Mouse (Mus musculus) monocyte, adult 5-6 weeks (primary cell): Measurements from ENCODE around the gene Narf. TPM values are rescaled to one million over a fixed set of nuclear protein-coding genes. Genes with fewer than 3 reads are reported as not detected.
A peak's percentile ranks its signal among the peaks of the same experiment; 100 is the strongest.

Experiments used
- ATAC-seq: fragments of 153-309, 156-312 bp; replicated peaks from 2 replicates; pipeline ENCODE4 v1.8.0; 2017; ENCODE audit warnings: mild to moderate bottlenecking; ENCODE audit not compliant: low TSS enrichment, insufficient number of reproducible peaks, severe bottlenecking, poor library complexity, low FRiP score
- total RNA-seq: library from RNA; stranded (forward); fragments of 200-1000, 200-491, 200-594 nt; gene quantifications from 3 replicates; pipeline ENCODE4 v1.2.3, GENCODE M21; 2017

Narf gene
- total RNA-seq, 1 experiment from 2014 or later = 24.0 TPM

DNA sequence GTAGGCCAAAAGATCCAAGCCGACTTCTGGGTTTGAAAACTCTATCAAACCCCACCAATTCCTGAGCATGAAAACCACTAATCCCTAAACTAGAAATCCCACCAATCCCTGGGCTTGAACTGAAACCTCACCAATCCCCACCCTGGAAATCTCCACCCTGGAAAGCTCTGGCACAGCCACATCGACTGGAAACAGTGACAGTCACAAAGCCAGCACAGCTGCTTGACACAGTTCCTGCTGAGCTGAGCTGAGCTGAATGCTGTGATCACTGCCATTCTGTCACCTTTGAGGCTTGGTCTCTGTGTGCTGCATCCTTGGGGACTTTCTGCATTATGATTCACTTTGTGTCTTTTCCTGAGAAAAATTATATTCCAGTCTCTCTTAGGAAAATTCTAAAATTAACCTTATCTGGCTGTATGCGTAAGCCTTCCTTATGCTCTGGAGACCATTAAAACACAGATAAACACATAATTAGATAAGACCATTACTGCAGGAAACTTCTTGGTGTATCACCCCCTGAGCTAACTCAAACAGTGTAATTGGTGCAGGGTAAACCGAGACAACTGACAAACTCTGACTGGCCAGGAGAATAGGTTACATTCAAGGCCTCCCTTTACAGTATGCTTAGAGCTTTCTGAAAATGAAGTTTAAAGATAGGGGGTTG, 5.3 kb upstream of the Narf start:
- ATAC-seq = no peak

DNA sequence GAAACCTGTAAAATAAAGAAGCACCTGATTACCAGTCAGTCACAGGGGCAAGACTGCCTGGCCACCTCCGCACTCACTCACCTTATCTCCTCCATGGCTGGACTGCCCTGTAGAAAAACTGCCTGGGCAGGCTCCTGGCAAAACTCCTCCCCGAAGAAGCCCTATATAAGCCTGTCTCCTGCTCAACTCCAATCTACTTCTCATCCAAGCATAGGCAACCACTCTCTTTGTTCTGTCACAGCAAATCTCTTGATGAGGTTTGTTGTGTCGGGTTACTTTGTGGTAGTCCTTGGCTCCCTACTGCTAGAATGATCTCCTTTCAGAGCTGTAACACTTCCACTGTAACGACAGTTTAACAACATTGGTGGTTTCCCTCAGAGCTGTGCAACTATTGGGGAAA, 4.3 kb upstream of the Narf start:
- no peak for ATAC-seq

DNA sequence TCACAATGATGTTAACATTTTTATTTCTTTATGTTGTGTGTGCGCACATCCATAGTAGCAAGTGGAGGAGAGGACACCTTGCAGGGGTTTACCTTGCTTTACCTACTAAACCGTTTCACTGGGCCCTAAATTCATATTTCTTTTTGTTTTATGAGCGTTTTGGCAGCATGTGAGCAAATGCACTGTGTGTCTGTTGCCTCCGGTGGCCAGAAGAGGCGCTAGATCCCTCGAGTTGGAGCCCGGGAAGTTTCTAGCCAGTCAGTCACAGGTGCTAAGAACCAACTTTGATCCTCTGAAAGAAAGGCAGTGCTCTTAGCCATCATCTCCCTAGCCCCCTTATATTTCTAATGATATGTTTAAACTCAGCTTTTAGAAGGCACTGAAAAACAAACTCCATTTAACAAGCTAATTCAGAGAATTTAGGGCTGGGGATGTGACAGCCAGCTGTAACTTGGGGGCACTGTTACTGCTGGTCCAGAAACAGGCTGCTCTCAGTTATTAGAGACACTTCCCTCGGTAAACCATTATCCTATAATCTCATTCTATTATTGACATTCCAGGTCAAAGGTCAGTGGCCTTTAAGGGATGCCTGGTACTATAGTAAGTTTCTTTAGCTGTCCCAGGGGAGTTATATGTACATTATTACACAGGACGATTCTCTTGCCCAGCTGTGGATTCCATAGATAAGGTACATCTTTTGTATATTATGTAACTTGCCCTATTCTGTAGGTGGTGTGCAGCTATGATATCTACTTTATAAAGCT, 1.4 kb upstream of the Narf start:
- no peak for ATAC-seq

DNA sequence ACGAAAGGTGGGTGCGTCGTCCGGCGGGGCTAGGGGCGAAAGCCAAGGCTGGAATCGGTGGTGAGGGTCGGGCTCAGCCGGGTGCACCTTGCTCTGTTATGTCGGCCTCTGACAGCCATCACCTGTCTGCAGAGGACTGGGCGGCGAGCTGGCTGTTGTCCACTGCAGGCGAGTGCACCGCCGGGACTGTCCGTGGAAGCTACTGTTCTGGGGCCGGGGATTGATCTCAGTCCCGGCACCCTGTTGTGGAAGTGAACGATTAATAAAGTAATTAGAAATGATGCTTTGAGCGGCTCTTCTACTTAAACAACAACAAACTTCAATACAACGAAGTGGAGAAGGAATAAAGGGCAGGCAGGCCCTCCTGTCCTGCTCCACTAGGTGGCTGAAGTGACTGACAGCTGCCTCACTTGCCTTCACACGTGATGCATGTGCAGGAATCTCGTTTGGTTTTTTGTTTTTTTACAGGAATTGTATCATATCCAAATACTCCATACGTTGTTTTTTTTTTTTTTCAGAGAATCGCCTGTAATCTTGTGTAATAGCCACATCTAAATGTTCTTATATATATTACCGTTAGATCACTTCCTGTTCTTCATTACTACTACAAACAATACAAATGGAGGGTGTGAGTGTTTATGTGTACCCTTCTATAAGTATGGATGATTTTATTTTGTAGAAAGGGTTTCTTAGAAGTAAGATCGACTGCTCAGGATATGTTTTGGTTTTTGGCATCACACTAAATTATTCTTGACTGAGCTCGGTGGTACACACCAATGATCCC, 484 bp downstream of the Narf start:
- ATAC-seq = peak; percentile 6; the same call in 1 of the 2 replicates

DNA sequence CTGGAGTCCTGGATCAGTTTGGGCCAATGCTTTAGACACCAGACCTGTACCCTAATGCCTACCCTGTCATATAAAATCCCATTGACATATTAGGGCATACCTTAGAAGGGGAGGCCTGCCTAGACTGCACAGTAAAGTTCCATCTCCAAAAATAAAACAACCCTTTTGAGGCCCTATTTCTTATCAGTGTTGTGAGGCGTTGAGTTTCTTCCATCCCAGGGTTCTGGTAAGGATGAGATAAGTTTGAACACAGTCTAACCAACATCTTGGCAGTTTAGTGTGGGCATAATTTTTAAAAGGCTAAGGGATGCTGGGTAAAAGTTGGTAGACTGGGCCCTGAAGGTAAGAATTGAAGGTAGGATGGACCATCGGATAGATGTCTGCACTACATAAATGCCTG, 2.6 kb downstream of the Narf start:
- no peak for ATAC-seq

DNA sequence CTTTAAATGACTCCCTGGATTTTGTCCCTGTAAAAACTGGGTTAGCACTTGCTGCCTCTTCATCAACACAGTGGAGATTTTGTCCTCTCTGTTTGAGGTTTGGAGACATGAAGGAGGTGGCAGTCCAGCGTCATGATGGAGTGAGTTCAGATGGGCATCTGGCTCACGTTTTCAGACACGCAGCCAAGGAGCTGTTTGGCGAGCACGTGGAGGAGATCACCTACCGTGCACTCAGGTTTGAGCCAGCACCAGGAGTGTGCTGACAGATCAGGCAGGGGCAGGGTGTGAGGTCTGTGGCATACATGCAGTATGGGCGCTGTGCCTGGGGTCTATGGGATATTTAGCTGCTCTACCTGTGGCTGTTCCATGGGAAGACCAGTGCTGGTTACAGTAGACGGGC, 13.1 kb downstream of the Narf start:
- ATAC-seq = no peak

DNA sequence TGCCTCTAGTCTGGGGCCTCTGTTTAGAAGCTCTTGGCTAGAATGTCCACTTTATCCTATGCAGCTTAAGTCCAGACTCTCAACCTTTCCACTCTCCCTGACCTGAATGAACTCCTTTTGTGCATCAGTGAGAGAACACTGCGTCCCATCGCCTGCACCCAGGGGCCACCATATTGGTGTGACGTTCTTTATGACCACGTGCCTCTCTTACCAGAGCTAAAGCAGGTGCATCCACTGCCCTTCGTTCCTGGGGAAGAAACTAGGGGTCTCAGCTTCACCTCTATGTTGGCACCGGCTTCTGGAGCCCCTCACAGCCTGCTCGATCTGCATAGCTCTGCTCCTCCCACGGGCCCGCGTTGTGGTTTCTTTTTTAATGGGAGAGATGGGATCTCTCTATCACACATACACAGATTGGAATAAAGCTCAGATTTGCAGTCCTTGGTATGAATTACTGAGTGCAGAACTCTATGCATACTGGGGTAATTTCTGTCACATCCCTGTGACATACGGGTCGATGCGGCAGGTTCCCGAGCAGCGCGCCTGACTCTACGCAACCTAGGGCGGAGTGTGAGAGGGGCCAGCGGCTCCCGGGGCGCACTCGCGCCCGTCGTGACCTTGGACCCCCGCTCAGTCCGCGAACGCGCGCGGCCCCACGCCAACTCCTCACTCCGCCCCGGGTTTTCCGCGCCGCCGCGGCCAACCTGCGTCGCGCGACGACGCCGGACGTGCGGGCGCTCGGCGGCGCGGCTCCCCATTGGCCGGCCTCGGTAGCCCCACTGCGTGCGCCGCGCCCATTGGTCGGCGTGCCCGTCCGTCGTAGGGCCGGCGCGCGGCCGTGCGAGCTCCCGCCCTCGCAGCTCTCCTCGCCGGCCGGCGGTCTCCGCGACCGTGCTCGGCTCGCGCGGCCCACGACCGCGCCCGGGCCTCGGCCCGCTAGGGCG, 22.4 kb downstream of the Narf start, which contains the start of gene Foxk2:
Gene Foxk2 (plus strand): TSS at position 831 of the 941 bp plus-strand sequence.
- ATAC-seq = peak; percentile 83

DNA sequence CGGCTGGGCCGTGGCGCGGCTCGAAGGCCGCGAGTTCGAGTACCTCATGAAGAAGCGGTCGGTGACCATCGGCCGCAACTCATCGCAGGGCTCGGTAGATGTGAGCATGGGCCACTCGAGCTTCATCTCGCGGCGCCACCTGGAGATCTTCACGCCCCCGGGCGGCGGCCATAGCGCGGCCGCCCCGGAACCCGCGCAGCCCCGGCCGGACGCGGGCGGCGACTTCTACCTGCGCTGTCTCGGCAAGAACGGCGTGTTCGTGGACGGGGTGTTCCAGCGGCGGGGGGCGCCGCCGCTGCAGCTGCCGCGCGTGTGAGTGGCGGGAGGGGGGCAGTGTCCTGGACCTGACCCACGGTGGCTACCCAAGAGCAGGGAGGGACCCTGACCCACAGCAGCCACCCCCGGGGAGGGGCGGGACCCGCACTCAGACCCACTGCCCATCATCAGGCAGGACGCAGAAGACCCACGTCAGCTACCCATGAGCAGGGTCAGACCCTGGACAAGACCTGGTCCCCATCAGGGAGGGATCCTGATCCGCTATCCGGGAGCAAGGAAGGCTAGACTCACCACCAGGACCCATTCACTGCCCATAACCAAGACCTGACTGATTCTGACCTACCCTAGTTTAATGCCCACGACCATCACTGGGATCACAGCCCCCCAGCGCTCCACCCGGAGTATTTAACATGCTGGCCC, 23.3 kb downstream of the Narf start:
- 0 out of 2 replicates have a peak, but pooled peaks have one; percentile 10 for ATAC-seq

DNA sequence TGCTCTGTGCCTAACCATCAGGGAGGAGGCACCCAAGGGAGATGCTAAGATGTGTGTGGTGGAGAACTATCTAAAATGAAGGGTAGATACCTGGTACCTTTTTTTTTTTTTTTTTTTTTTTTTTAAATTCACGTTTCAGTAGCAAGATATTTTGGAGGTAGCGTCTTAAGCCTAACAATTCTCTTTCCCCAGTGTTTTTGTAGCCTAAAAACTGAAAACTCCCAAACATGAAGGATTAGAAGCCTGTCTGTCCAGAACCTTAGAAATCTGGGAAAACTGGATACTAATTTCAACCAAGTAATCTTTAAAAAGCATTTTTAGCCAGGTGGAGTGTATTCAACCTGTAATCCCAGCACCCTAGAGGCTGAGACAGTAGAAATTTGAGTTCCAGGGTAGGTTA, 24.0 kb downstream of the Narf start:
- no peak for ATAC-seq

DNA sequence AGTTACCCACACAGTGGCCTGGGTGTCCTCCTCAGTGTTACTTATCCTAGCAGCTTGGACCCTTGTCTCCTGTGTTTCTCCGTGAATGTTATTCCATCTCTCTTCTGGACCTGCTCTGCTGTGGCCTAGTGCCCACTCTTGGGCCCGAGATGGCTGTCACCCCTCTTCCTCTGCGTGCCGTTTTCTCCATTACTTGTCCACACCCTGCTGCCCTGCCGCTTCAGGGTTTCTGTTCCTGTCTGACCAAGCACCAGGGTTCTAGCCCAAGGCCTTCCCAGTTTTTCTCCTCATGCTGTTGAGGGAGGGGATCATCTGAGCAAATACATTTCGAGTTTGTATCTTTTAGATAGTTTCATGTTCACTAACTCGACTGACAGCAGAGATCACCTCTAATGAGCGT, 40.5 kb downstream of the Narf start:
- ATAC-seq = no peak

DNA sequence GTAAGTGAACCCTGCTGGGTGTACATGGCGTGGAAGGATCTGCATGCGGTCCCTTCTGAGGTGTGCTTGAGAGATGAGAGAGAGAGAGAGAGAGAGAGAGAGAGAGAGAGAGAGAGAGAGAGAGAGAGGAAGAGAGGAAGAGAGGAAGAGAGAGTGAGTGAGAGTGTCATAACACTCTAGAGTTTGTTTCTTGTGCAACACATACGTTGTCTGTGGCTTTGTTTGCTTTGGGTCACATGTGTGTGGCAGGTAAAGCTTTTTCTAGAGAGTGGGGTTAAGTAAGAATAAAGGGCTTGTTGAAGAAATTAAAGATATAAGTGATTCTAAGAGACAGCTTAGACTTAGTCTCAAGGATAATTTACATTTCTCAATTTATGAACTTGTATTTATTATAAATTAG, 41.0 kb downstream of the Narf start:
- no peak for ATAC-seq

DNA sequence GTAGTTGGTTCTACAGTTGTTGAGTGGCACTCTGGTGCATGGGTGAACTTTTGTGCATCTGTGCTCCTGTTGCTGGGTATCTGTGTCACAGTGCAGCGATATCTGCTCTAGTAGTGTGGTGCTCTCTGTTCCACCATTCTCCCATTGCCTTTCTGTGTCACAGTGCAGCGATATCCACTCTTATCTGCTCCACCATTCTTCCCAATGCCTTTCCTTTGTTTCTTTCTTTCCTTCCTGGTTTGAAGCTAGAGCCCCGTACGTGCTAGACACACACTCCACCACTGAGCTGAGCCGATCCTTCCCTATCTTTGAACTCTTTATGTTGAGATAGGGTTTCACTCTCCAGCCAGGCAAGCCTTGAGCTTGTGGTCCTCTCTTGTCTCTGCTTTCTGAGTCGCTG, 45.9 kb downstream of the Narf start:
- no peak for ATAC-seq

DNA sequence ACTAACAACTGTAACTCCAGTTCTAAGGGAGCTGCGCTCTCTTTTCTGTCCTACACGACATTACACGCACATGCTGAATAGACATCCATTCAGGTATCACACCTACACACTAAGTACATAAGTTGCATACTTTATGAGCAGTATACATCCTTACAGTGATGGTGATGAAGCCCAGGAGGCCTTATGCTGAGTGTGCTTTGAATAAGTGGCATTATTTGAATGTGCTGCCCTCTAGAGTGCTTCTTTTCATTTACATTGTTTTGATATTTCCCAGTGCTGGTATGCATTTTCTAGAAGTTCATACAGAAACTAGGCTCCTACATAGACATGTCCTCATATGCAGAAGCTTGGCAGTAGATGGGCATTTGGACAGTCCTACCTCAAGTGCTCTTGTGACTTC, 52.8 kb downstream of the Narf start:
- no peak for ATAC-seq

DNA sequence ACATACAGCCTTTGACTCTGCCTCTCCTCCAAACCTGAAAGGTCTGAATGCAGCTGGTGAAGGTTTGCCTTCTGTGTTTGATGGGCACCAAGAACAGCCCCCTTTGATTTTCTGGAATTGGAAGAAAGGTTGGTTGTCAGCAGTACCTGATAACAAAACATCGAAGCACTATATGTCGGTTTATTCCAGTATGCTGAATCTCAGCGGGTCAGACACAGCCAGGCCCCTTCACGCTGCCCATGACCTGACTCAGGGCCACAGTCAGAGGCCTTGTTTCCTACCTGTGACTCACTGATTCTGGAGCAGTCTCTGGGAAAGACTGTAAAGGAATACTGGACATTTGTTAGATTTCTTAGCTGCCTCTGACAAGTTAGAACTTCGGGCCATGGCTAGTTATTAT, 57.7 kb downstream of the Narf start:
- no peak for ATAC-seq

DNA sequence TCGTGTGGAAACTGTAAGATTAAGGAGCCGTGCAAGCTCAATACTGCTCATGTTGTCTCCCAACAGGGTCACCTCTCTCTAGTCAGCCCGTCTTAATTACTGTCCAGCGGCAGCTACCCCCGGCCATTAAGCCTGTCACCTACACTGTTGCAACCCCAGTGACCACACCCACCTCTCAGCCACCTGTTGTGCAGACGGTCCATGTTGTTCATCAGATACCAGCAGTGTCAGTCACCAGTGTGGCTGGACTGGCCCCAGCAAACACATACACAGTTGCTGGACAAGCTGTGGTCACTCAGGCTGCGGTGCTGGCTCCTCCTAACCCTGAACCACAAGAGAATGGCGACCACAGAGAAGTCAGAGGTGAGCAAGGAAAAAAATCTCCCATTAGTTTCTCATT, 61.4 kb downstream of the Narf start:
- no peak for ATAC-seq

DNA sequence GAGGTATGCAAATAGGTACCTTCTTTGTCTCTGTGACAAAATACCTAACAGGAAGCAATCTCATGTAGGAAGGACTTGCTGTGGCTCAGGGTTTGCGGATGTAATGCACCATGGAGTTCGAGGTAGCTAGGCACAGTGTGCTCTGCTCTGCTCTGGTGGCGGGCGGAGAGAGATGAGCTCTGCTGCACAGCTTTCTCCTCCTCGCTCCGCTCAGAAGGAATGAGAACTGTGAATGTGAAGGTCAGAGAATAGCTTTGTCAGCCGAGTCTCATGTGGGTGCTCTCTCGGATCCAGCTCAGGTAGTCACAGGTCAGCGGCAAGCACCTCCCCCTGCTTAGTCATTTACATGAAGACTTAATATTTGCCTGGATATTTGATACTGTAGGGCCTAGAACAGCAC, 63.2 kb downstream of the Narf start:
- no peak for ATAC-seq

DNA sequence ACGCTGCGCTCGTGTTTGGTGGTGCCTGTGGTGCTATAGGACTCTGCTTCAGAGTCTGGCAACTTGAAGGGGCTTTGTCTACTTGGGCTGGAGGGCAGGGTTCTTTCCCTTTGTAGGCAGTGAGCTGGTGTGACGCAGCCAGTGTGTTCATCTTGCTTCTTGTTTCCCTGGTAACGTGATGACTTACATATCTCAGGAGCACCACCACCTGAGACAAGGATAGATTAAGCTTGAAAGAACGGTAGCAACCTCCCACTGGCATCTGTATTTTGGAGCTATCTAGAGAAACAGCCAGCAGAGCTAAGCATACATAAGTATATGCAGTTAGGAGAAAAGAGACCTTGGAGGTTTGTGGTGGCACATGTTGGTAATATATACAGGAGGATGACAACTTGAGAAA, 68.3 kb downstream of the Narf start:
- ATAC-seq = no peak
